Mouse (Mus musculus) embryonic stem cell, embryonic (primary cell): ENCODE data around the gene Bcar3.
"Not testable (repeated sequence)": the region's sequence is repeated elsewhere in the genome, so short reads cannot be mapped to it uniquely, and the experiment has no call there.

ENCODE experiments used
- CTCF ChIA-PET, 4 experiments: fragments of 300-600 bp in 2 of 4; fragments of 350-600 bp in 2 of 4; sonication (Branson Sonifier 250); formaldehyde crosslinking; loops; one replicate each; lab custom pipeline; 2022; ENCODE audit warnings: inconsistent platforms in 2 of 4; lab: Charles Lee
- POLR2A ChIA-PET, 4 experiments: fragments of 300-600 bp in 2 of 4; fragments of 350-600 bp in 2 of 4; sonication (Branson Sonifier 250); formaldehyde crosslinking; loops; one replicate each; lab custom pipeline; 2022; ENCODE audit warnings: antibody characterized with exemption in 4 of 4, inconsistent platforms in 1 of 4; lab: Charles Lee

The Bcar3 gene

DNA sequence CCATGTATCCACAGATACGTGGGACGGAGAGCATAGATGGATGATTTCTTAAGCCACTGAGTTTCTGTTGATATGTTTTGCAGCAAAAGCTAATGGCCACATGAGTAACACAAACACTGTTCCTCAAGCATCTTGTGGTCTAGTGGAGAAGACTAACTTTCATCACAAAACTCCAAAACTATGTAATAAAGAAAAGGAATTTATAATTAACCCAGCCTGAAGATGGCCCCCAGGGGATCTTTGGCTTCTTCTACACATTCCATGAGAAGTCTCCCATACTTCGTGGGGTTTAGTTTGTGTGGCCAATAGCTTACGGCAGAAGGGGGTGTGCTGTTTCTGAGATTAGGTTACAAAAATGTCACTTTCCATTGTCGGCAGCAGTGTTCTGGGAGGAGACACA, 92.5 kb downstream of the Bcar3 start:
- ChIA-PET POLR2A (interaction anchor here in 3 of 4 experiments (0.5 to 2.1 kb wide), 4 partner anchors 10 to 49 kb away, joined by 3 to 6 read pairs (median 3); no protein-coding TSS in a partner anchor), CTCF (interaction anchor here in 1 of 4 experiments (0.6 kb wide), 1 partner anchor 71 kb away, joined by 3 read pairs; no protein-coding TSS in a partner anchor)

DNA sequence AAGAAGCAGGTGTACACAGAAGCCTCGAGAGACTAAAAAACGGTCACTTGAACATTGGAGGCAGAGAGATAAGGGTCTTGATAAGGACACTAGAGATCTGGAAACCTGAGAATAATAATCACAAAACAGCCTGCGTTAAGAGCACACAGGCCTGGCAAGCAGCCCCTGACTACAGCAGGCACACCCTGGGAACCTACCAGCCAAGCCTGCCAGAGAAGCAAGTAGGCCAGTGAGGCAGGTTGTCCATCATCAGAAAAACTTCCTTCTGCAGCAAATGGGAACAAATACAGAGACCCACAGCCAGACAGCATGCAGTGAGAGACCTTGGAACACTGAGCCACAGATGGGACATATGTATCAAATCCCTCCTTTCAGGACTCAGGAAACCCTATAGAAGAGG, 93.8 kb downstream of the Bcar3 start:
- ChIA-PET POLR2A (no interaction called here), CTCF (no interaction called here)

DNA sequence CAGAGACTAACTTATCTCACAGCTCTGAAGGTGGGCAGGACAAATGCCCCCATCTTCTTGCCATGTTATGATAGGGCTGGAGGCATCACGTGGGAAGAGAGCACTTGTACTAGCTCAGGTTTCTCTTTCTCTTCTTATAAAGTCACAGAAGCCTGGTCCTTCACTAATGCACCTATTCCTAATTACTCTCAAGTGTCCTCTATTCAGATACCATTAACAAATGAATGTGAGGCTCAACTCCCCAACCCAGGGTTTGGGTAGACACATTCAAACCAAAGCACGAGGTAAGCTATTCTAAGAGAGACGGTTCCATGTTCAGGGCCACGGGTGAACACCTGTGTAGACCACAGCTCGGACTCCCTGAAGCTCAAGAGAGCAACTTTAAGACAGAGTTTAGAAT, 96.0 kb downstream of the Bcar3 start:
- ChIA-PET CTCF (interaction anchor here in 3 of 4 experiments (0.6 to 0.9 kb wide), 3 partner anchors 40 to 97 kb away, joined by 3 to 4 read pairs (median 3); partner anchors contain the start of gene Bcar3 (in 1 of the 3)), POLR2A (interaction anchor here in 3 of 4 experiments (0.5 to 1.9 kb wide), 20 partner anchors 8 to 96 kb away, joined by 3 to 11 read pairs (median 4); partner anchors contain the start of gene Bcar3 (in 1 of the 3))

DNA sequence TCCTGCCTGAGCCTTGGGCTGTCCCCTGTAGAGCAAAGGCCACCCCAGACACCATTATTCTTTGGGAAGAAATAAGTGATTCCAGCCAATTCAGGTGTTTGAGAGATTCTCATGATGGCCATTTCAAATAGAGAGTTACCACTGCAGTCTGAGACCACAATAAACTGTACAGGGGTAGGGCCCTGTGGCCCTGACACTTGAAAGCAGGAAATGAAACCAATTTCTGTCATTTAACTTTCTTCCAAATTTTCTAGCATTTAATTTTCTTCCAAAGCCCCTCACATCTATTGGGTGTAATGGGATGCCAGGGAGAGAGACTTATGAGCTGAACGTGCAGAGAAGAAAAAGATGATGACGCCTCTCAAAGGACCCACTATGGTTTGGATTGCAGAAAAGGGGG, 97.2 kb downstream of the Bcar3 start:
- CTCF ChIA-PET, result no interaction called here
- POLR2A ChIA-PET, result interaction anchor here in 2 of 4 experiments (0.6 to 1.9 kb wide), 4 partner anchors 29 to 505 kb away, joined by 3 to 10 read pairs (median 5); no protein-coding TSS in a partner anchor

DNA sequence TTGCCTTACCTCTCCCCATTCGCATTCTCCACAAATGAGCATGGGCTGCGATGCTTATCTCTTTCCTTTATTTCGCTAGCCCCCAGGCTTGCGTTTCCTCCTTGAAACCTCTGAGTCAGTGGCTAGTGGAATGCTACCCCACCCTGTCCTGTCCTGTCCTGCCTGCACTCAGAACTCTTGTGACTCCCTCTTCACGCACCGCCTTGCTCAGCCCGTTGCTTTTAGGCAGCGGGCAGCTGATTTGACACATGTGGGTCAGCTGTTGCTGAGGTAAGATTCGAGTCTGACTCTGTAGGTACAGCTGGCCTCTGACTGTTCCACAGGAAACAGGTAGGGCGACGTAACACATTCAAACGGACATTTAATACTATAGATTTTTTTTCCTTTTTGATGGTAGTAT, 97.9 kb downstream of the Bcar3 start:
- ChIA-PET POLR2A (interaction anchor here in 3 of 4 experiments (0.8 to 1.4 kb wide), 5 partner anchors 8 to 71 kb away, joined by 3 to 4 read pairs (median 3); no protein-coding TSS in a partner anchor), CTCF (no interaction called here)

DNA sequence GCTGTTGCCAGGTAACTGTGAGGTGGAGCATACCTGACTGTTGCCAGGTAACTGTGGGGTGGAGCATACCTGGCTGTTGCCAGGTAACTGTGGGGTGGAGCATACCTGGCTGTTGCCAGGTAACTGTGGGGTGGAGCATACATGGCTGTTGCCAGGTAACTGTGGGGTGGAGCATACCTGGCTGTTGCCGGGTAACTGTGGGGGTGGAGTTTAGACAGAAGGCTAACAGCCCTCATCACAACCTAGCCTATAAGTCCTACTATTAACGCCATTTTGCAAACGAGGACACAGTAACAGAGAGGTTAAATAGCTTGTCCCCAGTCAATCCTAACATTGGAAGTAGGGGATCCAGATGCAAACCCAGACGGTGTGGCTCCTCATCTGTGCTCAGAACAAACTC, 99.5 kb downstream of the Bcar3 start:
- CTCF ChIA-PET, result not testable (repeated sequence)

DNA sequence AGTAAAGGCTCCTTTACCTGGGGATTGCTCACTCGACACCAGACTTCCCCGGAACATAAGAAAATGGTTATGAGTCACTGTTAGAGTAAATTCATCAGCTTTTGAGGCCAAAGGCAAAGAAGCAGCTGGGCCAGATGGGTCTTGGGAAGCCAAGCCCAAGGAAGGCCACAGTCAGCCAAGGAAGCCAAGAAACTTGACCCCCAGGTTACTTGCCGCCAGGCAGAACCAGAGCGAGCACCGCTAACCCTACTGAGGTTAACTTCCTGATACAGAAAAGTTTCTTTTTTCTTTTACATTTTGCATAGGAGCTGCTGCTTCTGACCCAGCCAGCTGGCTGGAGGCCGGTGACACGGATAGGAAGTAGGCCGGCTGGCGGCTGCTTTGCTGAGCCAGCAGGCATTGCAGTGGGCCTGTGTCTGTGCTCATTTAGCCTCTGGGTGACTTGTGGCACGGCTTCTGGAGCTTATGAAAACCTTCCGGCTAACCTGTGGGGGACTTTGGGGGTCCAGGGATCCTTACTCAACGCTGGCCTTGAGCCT, 100.0 kb downstream of the Bcar3 start:
- POLR2A ChIA-PET, result interaction anchor here in 2 of 4 experiments (0.5 to 1.1 kb wide), 5 partner anchors 29 to 83 kb away, joined by 3 read pairs; no protein-coding TSS in a partner anchor
- CTCF ChIA-PET, result no interaction called here

More for the DNA sequence above, 99.5 kb downstream of the Bcar3 start:
- POLR2A ChIA-PET, result interaction anchor here in 2 of 4 experiments (1.0 to 1.1 kb wide), 3 partner anchors 29 to 43 kb away, joined by 3 read pairs; no protein-coding TSS in a partner anchor

DNA sequence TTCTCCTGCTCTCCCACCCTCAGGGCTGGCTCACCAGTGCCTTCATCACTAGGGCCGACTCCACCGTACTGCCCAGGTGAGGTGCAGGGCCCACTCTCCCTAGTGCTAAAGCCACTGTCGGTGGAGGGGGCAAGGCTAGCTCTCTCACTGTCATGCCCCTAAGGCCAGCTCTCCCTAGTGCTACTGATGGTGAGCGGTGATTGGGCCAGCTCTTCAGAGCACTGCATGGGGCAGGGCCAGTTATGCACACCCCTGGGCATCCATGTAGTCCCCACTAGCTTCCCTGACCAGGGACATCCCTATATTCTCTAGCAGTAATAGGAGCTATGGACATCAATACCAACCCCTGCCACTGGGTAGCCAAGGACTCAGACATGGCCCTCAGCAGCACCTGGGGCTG, 103.0 kb downstream of the Bcar3 start:
- CTCF ChIA-PET, result no interaction called here
- POLR2A ChIA-PET, result interaction anchor here in 2 of 4 experiments (0.6 to 1.9 kb wide), 3 partner anchors 33 to 137 kb away, joined by 4 to 11 read pairs (median 6); no protein-coding TSS in a partner anchor

DNA sequence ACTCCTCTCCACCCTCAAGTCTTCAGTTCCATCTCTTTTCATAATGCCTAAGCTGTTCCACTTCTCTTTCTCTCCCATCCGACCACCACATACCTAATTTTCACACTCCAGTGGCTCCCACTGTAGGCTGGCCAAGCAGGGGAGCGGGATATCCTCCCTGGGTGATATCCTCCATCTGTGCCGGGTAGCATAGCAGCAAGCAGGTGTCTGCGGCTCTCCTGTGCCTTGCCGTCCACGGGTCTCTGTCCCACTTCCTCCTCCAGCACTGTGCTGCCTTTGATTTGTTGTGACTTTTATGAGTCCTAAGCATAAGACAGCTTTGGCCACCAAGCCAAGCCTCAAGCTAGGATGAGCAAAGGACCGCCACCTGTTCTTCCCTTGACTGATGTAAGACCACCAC, 103.5 kb downstream of the Bcar3 start:
- CTCF ChIA-PET, result no interaction called here
- POLR2A ChIA-PET, result interaction anchor here in 2 of 4 experiments (0.6 to 1.9 kb wide), 3 partner anchors 8 to 136 kb away, joined by 3 to 6 read pairs (median 4); no protein-coding TSS in a partner anchor

DNA sequence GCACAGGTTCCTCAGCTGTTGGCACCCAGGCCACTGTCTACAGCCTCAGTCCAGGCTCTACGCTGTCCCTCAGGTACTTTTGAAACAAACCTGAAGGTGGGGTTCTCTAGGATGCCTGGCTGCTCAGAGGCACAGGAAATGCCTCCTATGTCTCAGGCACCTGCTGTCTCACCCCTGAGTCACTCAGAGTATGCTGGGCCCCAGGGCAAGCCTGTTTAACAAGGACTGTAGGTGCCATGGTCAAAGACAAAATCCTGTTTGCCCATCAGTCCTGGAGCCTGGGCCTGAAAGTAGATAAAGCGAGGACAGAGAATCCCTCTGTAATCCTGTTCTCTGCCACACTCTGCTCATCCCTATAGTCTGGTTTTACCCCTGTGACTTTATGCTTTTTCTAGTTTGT, 107.1 kb downstream of the Bcar3 start:
- ChIA-PET POLR2A (no interaction called here), CTCF (interaction anchor here in 2 of 4 experiments (0.6 to 1.6 kb wide), 2 partner anchors 65 to 660 kb away, joined by 4 to 5 read pairs; no protein-coding TSS in a partner anchor)

DNA sequence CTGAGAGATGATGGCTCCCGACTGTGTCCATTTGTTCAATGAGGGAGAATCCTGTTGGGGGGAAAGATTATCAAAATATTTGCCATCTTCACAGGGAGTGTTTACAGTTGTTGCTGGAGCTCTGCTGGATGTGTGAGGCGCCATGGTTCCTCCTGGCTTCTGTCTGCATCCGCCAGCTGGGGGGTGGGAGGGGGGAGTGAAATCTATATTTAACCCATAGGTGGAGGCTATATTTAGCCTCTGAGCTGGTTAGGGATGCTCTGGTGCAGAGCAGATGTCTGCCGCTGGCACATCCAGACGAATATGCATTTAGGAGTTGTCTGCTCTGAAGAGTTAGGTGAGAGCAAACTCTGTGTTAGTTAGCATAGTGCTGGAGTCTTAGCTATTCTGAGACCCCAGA, 108.2 kb downstream of the Bcar3 start:
- ChIA-PET POLR2A (interaction anchor here in 2 of 4 experiments (0.6 to 1.0 kb wide), 2 partner anchors 12 to 22 kb away, joined by 3 read pairs; no protein-coding TSS in a partner anchor), CTCF (no interaction called here)

DNA sequence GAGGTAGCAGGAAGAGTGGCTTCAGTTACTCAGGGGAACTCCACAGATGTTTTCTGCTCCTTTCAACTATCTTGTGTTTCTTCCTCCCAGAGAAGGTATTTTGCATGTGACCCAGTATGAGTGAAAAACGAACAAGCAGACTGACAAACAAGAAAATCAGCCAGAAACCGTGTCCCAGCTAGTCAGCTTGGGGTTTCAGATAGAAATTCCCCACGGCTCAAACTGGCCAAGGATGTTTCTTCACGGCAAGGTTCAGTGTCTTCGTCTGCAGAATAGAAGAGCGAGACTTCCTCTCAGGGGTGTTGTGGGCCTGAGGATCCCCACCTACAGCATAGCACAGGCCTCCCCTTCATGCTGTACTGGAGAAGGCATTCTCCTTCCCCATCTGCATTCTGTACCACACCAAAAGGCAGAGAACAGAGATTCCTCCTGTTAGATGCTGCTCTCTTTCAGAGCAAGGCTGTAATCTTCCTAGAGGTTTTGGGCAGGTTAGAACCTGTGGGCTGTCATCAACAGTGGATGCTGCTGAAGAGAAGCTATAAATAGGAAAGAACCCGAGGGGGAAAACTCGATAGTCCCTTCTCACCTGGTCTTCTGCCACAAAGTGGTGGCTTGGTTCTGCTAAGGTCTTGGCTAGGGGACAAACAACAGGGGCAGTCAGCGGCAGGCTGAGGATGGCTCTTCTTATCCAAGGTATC, 110.1 kb downstream of the Bcar3 start:
- ChIA-PET CTCF (interaction anchor here in 1 of 4 experiments (1.4 kb wide), 1 partner anchor 64 kb away, joined by 3 read pairs; no protein-coding TSS in a partner anchor), POLR2A (interaction anchor here in 2 of 4 experiments (0.7 to 1.1 kb wide), 4 partner anchors 7 to 89 kb away, joined by 3 to 8 read pairs (median 4); no protein-coding TSS in a partner anchor)

DNA sequence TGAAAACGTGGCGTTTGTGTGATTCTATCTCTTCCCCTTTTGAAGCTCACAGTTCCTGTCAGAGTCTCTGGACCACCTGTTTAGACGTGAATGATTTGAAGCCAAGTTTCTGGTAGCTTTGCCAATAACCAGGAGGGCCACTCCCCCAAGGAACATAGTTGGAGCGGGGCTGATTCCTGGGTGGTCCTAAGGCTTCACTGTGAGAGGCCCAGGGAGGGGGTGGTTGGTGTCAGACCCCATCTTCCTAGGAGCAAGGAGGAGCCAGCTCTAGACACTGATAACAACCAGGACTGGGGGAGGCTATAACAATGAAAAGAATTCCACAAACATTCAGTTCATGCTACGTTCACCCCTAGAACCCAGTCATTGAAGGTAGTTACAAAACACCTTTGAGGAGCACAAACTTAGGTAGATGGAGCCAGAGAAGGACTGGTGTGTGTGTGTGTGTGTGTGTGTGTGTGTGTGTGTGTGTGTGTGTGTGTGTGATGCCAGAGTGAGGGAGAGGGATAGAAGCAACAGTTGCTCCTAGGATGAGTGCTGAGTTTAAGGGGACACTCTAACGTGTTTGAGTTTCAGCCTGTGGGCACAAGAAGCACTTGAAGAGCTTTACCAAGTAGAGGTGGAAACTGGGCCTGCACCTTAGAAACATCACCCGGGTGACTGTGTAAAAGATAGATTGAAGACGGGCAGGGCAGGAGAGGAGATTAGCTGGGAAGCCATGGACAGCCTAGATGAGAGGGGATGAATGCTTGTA, 111.4 kb downstream of the Bcar3 start:
- POLR2A ChIA-PET, result interaction anchor here in 2 of 4 experiments (0.8 to 1.8 kb wide), 4 partner anchors 11 to 26 kb away, joined by 3 to 5 read pairs (median 4); no protein-coding TSS in a partner anchor
- CTCF ChIA-PET, result interaction anchor here in 3 of 4 experiments (0.7 to 1.4 kb wide), 3 partner anchors 10 to 62 kb away, joined by 3 to 8 read pairs (median 3); no protein-coding TSS in a partner anchor

DNA sequence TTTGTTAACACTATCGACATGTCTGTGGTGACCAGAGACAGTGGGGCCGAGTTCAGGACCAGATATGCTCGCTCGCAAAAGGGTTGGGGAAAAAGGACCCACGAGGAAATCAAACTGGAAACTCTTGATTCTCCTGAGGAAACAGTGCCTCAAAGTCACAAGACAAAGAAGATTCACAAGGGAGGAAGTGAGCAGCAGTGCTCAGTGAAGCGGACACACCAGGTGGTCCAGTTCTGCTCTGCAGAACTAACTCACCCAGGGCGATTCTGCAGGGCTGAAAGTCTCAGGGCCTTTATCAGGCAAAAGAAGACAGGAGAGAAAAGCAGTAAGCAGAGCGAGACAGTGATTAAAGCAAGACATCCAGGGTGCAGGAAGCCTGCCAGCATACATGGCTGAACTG, 112.5 kb downstream of the Bcar3 start:
- ChIA-PET POLR2A (interaction anchor here in 3 of 4 experiments (1.0 to 1.8 kb wide), 4 partner anchors 13 to 86 kb away, joined by 3 to 5 read pairs (median 4); no protein-coding TSS in a partner anchor), CTCF (no interaction called here)

DNA sequence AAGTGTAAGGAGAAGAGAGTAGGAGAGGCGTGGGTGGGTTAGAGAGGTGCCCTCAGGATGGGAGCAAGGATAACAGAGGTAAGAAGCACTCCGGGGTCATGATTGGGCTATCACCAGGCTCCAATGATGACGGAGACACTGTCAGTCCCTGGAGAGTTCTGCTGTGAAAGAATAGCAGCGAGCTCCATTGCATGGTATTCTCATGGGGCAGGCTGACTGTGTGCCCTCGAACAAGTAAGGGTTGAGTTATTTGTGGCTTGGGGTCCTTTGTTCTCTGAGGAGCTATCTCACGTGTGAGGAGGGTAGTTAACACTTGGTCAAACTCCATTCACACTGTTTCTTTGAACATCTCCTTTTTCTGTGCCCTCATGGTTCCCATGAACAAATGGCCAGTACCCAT, 113.8 kb downstream of the Bcar3 start:
- ChIA-PET CTCF (no interaction called here), POLR2A (interaction anchor here in 3 of 4 experiments (1.2 to 2.4 kb wide), 3 partner anchors 12 to 31 kb away, joined by 4 to 9 read pairs (median 4); no protein-coding TSS in a partner anchor)

DNA sequence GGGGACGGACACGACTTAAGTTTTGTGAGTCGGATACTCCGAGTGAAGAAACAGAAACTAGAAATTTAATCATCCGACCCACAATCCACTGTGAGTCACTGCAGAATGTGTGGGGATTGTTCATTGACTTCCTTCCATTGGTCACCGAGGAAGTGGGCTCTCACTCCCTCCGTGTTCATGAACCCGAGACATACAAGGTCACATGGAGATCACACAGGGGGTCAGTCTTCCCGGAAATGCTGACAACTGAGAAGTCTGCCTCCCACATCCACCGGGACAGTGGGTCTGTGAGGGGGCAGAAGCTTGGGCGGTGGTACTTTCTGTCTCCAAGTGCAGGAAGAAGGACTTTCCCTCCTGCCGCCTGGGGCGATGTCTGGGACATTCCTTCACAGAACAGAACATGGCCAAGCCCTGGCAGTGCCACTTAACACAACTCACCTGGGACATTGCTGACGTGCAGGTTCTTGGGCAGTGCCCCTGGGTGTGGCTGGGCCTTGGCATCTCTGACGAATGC, 114.9 kb downstream of the Bcar3 start:
- POLR2A ChIA-PET, result interaction anchor here (0.6 to 2.4 kb wide), 6 partner anchors 10 to 858 kb away, joined by 3 to 9 read pairs (median 3); no protein-coding TSS in a partner anchor
- CTCF ChIA-PET, result interaction anchor here in 1 of 4 experiments (1.4 kb wide), 1 partner anchor 11 kb away, joined by 3 read pairs; no protein-coding TSS in a partner anchor

DNA sequence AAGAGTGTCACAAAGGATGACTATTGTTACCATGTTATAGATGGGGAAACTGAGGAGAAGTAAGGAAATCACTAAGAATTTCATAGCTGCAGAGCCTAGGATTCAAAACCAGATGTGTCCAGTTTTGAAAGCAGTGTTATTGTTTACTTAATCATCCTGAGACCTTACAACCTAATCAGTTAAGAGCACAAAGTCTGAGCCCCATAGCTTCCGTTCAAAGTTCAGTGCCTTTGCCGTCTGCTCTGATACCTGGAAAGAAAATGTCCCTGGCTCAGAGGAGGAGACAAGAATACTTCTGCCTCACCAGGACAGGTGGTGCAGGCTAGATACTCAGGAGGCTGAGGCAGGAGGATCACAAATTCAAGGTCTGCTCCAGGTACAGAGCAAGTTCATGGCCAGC, 117.7 kb downstream of the Bcar3 start:
- POLR2A ChIA-PET, result interaction anchor here in 2 of 4 experiments (0.5 to 0.7 kb wide), 2 partner anchors 8 to 796 kb away, joined by 3 to 4 read pairs; no protein-coding TSS in a partner anchor
- CTCF ChIA-PET, result no interaction called here
